Mouse (Mus musculus): ENCODE data around the gene Car9. TPM values are rescaled to one million over a fixed set of nuclear protein-coding genes. Genes with fewer than 3 reads are reported as not detected.

Car9 gene
- polyA plus RNA-seq, 1 experiment: not detected

DNA sequence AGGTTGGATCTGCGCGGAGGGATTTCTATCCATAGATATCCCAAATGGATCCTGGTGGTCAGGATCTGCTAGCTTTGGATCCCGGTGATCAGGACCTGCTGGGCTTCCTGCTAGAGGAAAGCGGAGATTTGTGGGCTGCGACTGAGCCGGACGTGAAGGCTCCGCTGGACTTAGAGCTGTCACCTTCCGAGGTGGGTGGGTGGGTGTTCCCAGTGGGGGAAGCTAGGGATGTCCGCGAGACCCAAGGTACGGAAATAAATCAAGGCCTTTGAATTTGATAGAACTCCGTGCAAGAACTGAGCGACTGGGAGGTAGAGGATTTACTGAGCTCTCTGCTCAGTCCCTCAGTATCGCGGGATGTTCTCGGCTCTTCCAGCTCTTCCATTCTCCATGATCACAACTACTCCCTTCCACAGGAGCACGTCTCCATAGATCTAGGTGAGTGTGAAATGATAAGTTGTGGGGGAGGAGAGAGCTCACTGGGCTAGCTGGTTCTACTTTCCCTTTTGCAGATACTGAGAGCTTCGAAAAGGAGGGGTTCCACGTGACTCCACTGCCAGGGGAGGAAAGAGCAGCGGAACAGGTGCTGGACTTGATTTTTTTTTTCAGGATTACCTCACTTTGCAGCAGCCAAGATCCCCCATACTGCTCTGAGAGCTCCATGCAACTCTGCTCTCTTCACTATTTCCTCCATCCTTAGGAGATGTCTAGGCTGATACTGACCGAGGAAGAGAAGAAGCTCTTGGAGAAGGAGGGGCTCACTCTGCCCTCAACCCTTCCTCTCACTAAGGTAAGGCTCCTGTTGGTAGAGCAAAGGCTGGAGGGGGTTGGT, 56.2 kb downstream of the Car9 start:
- no peak for TF ChIP-seq GATA1 (IDR thresholded peaks at IDR 0.05; ENCODE audit: low read length)

Other genes starting within 250 kb of the Car9 start
- gene Atp8b5, start 239.8 kb upstream of the Car9 start, polyA plus RNA-seq (2012): 0.06 TPM in 1 of 2 replicates, not detected in the other
- gene Rusc2, start 125.0 kb upstream of the Car9 start, polyA plus RNA-seq (2012): 1.1 and 1.2 TPM in 2 replicates
- gene Fam166b, start 77.8 kb upstream of the Car9 start, polyA plus RNA-seq (2012): not detected in 2 replicates
- gene Tesk1, start 65.0 kb upstream of the Car9 start, polyA plus RNA-seq (2012): 54.2 and 56.9 TPM in 2 replicates
- not detected in 2 replicates for gene Cd72, start 52.3 kb upstream of the Car9 start, polyA plus RNA-seq (2012)
- not detected in 2 replicates for gene Sit1, start 23.2 kb upstream of the Car9 start, polyA plus RNA-seq (2012)
- gene Ccdc107, start 14.1 kb upstream of the Car9 start, polyA plus RNA-seq (2012): 69.1 and 82.1 TPM in 2 replicates
- gene Arhgef39, start 7.3 kb upstream of the Car9 start, polyA plus RNA-seq (2012): 14.1 and 17.4 TPM in 2 replicates
- gene Tpm2, start 16.8 kb downstream of the Car9 start, polyA plus RNA-seq (2012): not detected in 2 replicates
- gene Creb3, start 55.4 kb downstream of the Car9 start, polyA plus RNA-seq (2012): 1.6 and 2.6 TPM in 2 replicates
- 169 and 178 TPM in 2 replicates for gene Tln1, start 55.7 kb downstream of the Car9 start, polyA plus RNA-seq (2012)
- gene Rgp1, start 71.7 kb downstream of the Car9 start, polyA plus RNA-seq (2012): 31.2 and 129 TPM in 2 replicates
- gene Gba2, start 71.9 kb downstream of the Car9 start, polyA plus RNA-seq (2012): 13.5 and 21.5 TPM in 2 replicates
- not detected in 2 replicates for gene Msmp, start 77.5 kb downstream of the Car9 start, polyA plus RNA-seq (2012)
- gene Npr2, start 125.0 kb downstream of the Car9 start, polyA plus RNA-seq (2012): 0.11 TPM in 2 replicates
- gene Spag8, start 146.6 kb downstream of the Car9 start, polyA plus RNA-seq (2012): not detected in 2 replicates
- gene Hint2, start 149.5 kb downstream of the Car9 start, polyA plus RNA-seq (2012): 45.3 and 51.0 TPM in 2 replicates
- 3.2 and 3.4 TPM in 2 replicates for gene Tmem8b, start 162.0 kb downstream of the Car9 start, polyA plus RNA-seq (2012)
- 0.01 and 0.02 TPM in 2 replicates for gene Fam221b, start 162.2 kb downstream of the Car9 start, polyA plus RNA-seq (2012)
- not detected in 2 replicates for gene Olfr70, start 193.8 kb downstream of the Car9 start, polyA plus RNA-seq (2012)
- not detected in 2 replicates for gene Olfr71, start 203.3 kb downstream of the Car9 start, polyA plus RNA-seq (2012)
- not detected in 2 replicates for gene Hrct1, start 220.2 kb downstream of the Car9 start, polyA plus RNA-seq (2012)
- not detected in 2 replicates for gene Spaar, start 223.1 kb downstream of the Car9 start, polyA plus RNA-seq (2012)

All from G1E-ER4 (cell line).